Mouse (Mus musculus): Measurements from ENCODE around the gene Fignl1. TPM values are rescaled to one million over a fixed set of nuclear protein-coding genes. Genes with fewer than 3 reads are reported as not detected.

The Fignl1 gene
- total and polyA plus RNA-seq, 3 experiments, result 34.2 to 59.9 (median 51.2) TPM

DNA sequence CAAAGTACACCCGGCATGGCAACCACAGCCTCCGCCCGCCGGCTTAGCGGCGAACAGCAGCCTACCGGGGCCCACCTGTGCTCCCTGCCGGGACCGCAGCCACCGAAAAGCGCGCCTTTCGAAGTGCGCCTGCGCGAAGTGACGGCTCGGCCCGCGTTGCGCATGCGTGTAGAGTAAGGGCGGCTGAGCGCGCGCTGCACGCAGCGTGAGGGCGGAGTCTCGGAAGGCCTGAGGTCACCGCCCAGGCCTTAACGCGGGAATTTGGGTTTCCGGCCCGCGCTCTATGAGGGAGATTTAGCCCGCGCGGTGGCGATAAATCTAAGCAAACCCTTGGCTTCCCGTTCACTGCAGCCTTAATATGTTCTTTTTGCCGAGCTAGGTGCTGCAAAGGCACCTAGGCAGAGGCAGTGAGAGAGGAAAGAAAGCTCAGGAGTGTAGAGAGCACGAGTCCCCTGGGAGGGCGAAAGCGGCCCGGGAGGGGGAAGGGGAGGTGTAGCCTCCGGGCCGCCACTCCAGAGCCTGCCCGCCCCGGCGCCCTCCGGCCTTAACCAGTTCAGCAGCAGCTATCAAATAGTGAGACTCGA lies at the start of gene Fignl1 (continued):
- TF ChIP-seq EP300 (IDR thresholded peaks at IDR 0.05; ENCODE audit: low read depth in 1 of 2, low read length in 2 of 2) (no peak; a peak in 1 of 4 replicates), KAT2A (conservative IDR thresholded peaks at IDR 0.05; ENCODE audit: low read depth, low read length) (peak; percentile 28; the same call in 1 of the 2 replicates), TCF12 (IDR thresholded peaks at IDR 0.05; ENCODE audit: low read depth, low read length) (peak; percentile 36; the same call in 1 of the 2 replicates)

DNA sequence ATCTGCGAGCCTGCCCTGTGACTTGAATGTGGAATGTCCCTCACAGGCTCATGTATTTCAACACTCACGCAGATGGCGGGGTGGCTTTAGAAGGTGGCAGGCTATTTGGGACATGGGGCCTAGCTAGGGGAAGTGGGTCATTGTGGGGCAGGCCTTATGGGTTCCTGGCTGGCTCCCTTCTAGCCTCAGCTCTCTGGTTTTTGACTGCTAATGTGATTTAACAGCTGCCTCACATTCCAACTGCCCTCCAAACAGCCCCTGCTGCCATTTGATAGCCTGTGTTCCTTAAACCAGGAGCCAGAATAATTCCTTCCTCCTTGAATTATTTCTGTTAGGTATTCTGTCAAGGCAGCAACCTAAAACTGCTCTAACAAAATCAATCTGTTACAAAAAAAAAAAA lies 48.2 kb upstream of the Fignl1 start:
- Histone ChIP-seq H3K9ac (ENCODE audit: control insufficient read depth, low read depth, low read length, poor library complexity, severe bottlenecking) (no peak overlapping the region), H3K4me3 (ENCODE audit: control insufficient read depth in 1 of 2, insufficient read depth in 1 of 2, low read depth in 2 of 2, low read length in 2 of 2) (no peak overlapping the region), H3K27ac (ENCODE audit: control insufficient read depth, low read depth, low read length) (no peak overlapping the region), H3K36me3 (ENCODE audit: control insufficient read depth in 1 of 2, insufficient read depth in 2 of 2, low read length in 2 of 2) (no peaks in the 10 kb centered on the region), H3K4me1 (ENCODE audit: control insufficient read depth in 1 of 2, insufficient read depth in 2 of 2, low read length in 2 of 2) (no peaks in the 10 kb centered on the region), H3K79me2 (ENCODE audit: control insufficient read depth, insufficient read depth, low read length, poor library complexity) (no peaks in the 10 kb centered on the region), H3K27me3 (ENCODE audit: control insufficient read depth in 1 of 2, insufficient read depth in 2 of 2, low read length in 2 of 2) (peaks cover 6 to 14% of the 10 kb centered on the region in 2 experiments), H3K9me3 (replicated peaks; ENCODE audit: insufficient read depth, low read length) (no peaks in the 10 kb centered on the region)
- no peak for DNase-seq (ENCODE audit: low read depth, low spot score)
- no peak for TF ChIP-seq BHLHE40 (IDR thresholded peaks at IDR 0.05; ENCODE audit: borderline replicate concordance, low read depth, low read length)

DNA sequence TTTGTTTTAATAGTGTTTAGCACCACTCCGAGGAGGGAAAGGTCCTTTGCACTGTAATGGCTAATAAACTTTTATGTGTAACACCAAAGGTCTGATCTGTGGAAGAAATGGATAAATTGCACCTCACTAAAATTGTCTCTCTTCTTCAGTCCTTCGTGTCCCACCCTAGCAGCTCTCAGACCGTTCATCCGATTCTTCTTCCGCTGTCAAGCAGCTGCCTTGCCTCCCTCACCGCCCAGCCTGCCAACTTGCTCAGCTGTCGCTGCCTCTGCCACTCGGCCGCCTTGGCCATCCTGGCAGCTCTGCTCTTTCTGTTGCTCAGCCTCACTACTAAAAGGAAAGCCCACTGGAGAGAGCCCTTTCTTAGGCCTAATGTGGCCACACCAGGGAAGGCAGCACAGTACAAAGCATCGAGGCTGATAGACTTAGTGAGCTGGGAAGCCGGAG lies 46.9 kb upstream of the Fignl1 start:
- H3K27ac ChIP-seq (ENCODE audit: control insufficient read depth, low read depth, low read length), result no peak overlapping the region
- no peak overlapping the region for H3K4me3 ChIP-seq (ENCODE audit: control insufficient read depth in 1 of 2, insufficient read depth in 1 of 2, low read depth in 2 of 2, low read length in 2 of 2)
- H3K4me1 ChIP-seq (ENCODE audit: control insufficient read depth in 1 of 2, insufficient read depth in 2 of 2, low read length in 2 of 2), result no peaks in the 10 kb centered on the region
- no peaks in the 10 kb centered on the region for H3K36me3 ChIP-seq (ENCODE audit: control insufficient read depth in 1 of 2, insufficient read depth in 2 of 2, low read length in 2 of 2)
- TF ChIP-seq ZKSCAN1 (IDR thresholded peaks at IDR 0.05; ENCODE audit: low read depth, low read length) (no peak), GABPA (IDR thresholded peaks at IDR 0.05; ENCODE audit: low read depth, low read length) (no peak), CHD2 (IDR thresholded peaks at IDR 0.05; ENCODE audit: low read length) (no peak), SMC3 (IDR thresholded peaks at IDR 0.05; ENCODE audit: low read depth, low read length) (no peak), UBTF (IDR thresholded peaks at IDR 0.05; ENCODE audit: borderline replicate concordance, insufficient read depth, low read depth, low read length) (no peak), NRF1 (IDR thresholded peaks at IDR 0.05; ENCODE audit: insufficient read depth, low read depth, low read length, poor library complexity, severe bottlenecking) (no peak), HCFC1 (IDR thresholded peaks at IDR 0.05; ENCODE audit: low read depth, low read length) (no peak), POLR2AphosphoS5 (IDR thresholded peaks at IDR 0.05; ENCODE audit: borderline replicate concordance, low read depth, low read length) (no peak), SIN3A (IDR thresholded peaks at IDR 0.05; ENCODE audit: low read length) (no peak), CHD1 (IDR thresholded peaks at IDR 0.05; ENCODE audit: low read depth, low read length) (no peak), RAD21 (IDR thresholded peaks at IDR 0.05; ENCODE audit: low read depth, low read length) (no peak), POLR2A (IDR thresholded peaks at IDR 0.05; ENCODE audit: control insufficient read depth in 1 of 2, insufficient read depth in 1 of 2, low read depth in 1 of 2, low read length in 2 of 2, poor library complexity in 1 of 2) (no peak), ZC3H11A (IDR thresholded peaks at IDR 0.05; ENCODE audit: low read depth, low read length) (no peak)
- H3K79me2 ChIP-seq (ENCODE audit: control insufficient read depth, insufficient read depth, low read length, poor library complexity), result no peaks in the 10 kb centered on the region
- H3K27me3 ChIP-seq (ENCODE audit: control insufficient read depth in 1 of 2, insufficient read depth in 2 of 2, low read length in 2 of 2), result peaks cover 6 to 14% of the 10 kb centered on the region in 2 experiments
- DNase-seq (ENCODE audit: low read depth, low spot score), result no peak
- H3K9me3 ChIP-seq (replicated peaks; ENCODE audit: insufficient read depth, low read length), result no peaks in the 10 kb centered on the region
- H3K9ac ChIP-seq (ENCODE audit: control insufficient read depth, low read depth, low read length, poor library complexity, severe bottlenecking), result no peak overlapping the region
